Mouse (Mus musculus): ENCODE data around the gene Lrrc8a. TPM values are rescaled to one million over a fixed set of nuclear protein-coding genes. Genes with fewer than 3 reads are reported as not detected.

Gene Lrrc8a
- polyA plus RNA-seq, 2 experiments from 2014 or later = 27.2 to 36.9 TPM

DNA sequence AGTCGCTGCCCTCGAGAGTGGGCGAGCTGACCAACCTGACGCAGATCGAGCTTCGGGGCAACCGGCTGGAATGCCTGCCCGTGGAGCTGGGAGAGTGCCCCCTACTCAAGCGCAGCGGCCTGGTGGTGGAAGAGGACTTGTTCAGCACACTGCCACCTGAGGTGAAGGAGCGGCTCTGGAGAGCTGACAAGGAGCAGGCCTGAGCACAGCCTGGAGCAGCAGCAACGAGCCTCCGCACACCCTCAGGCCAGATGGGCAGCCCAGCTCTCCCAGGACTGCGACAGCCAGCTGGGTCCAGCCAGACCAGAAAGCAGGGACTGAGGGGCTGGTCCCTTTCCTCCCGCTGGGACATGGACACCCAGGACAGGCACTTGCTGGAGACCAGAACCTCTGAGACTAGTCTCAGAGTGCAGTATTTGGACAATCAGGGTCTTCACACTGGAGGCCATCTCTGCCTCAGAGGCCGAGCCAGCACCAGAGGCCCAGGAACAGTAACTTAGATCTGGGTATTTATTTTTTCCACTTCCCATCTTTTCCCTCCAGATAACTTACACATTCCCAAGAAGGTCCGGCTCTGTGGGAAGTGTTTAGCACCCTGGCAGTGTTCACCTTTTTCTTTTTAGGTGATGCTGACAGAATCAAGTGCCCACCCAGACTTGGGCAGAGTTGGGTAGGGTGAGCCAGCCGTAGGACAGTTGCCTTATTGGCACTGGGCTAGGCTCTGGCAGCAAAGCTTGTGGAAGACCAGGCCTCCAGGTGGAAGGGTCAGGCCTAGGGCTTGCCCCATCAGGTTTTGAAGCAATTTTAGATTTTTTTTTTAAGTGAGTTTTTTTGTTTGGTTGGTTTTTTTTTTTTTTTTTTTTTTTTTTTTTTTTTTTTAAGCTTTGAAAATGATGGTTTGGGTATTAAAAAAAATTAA lies 24.7 kb downstream of the Lrrc8a start:
- no peak for ATAC-seq

- ATAC-seq = no peak
Observed at GRCm38 (mm10) chr2:30262840-30263441, 25.4 kb downstream of the Lrrc8a start.

DNA sequence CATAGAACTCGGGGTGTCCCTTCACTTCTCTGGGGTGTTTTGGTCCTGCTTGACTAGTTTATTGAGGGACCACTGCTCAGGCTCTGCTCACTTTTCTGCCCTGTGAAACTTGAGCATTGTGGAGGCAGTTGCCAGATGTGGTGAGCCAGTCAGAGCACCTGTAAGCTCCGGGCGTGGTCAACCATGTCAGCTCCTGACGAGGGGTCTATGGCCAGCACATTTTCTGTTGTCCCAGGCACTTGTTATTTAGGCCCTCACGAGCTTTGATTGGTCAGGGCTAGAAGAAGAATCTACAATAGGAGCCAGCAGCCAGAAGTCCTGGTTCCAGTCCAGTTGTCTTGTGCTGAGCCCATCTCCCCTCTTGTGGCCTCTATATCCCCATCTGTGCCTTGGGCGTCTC lies 26.3 kb downstream of the Lrrc8a start:
- ATAC-seq = no peak

- no peak for ATAC-seq
Observed at GRCm38 (mm10) chr2:30264671-30265519, 27.4 kb downstream of the Lrrc8a start.

GRCm38 (mm10) chr2:30265767-30266253 lies 28.3 kb downstream of the Lrrc8a start, which contains the start of gene Phyhd1:
TSS of gene Phyhd1 (plus strand) at chr2:30266203.
- no peak for ATAC-seq

DNA sequence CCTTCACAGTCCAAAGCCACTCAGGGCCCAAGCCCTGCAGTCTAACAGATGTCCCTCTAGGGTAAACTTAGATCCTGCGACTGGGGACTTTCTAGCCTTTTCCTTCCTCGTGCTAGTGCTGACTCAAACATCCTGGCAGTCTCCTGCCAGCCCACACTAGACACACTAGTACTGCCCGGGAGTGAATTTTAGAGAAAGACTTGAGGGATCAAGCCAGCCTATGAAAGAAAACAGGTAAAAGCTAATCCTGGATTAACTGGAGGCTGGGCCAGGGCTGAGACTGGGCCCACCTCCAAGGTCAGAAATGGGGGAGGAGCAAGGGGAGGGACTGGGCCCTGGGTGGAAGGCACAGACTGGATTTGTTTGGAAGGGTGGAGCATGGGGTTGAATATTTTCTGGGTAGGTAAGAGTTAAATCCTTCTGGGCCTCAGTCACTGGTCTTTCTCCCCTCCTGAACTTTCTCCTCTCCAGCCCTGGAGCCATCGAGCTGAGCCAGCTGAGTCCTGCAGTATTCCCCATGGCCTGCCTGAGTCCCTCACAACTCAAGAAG lies 29.0 kb downstream of the Lrrc8a start:
- ATAC-seq = no peak

DNA sequence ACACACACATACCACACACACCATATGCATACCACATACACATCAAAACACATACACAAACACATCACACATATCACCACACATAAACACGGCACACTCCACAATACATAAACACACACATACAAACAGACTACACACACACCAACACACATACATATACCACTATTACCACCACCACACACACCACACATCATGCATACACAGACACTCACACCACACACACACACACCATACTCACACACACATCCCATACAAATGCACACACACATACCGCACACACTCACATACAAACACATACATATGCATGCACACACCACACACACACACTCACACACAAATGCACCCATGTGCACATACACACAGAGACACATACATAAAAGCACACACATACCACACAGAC lies 30.0 kb downstream of the Lrrc8a start:
- ATAC-seq = no peak

- no peak for ATAC-seq
Observed at GRCm38 (mm10) chr2:30268371-30268770, 30.9 kb downstream of the Lrrc8a start.

DNA sequence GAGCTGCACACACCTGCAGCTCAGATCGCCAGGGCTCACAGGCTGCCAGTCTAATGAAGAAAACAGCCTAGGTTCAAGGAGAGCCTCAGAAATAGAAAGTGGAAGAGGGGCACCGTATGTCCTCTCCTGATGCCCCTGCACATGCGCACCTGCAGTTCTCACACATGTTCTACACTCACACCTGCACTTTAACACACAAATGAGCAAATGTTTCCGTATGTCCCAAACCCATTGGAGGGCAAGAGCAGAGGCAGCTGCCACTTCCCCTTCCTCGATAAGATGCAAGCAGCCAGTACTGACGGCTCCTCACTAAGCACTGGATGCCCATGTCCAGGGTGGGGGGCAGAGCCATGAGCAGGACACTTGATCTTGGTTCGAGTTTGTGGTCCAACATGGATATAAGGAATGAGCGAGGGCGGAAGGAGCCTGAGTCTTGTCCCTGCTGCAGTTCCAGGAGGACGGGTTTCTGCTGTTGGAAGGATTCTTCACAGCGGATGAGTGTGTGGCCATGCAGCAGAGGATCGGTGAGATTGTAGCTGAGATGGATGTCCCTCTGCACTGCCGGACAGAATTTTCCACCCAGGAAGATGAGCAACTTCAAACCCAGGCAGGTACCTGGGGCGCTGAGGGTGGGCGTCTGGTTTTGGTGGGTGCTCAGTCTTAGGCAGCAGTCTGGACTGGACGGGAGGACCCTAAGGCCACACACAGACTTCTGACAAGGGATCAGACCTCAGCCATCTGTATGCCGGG lies 31.9 kb downstream of the Lrrc8a start:
- ATAC-seq = no peak

DNA sequence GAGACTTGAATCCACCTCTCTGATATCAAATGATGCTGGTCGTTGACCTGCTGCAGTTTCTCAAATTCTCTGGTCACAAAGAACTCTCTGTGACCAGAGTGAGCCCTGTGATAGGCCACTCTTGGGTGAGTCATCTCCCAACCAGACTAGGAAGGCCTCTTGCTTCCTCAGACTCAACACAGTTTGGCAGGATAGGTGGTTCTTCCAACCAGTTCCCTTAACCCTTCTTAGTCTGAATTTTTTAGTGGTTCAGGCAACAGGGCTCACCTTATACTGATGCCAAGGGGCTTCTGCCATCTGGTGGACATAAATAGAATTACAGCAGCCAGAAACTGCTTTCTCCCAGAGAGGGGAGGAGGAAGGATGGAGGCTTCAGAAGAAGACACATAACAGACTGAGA lies 32.6 kb downstream of the Lrrc8a start:
- ATAC-seq = peak; percentile 95

- no peak for ATAC-seq
Observed at GRCm38 (mm10) chr2:30280743-30281142, 43.2 kb downstream of the Lrrc8a start, which contains the start of gene Gm28038. TSS of gene Gm28038 (plus strand) at chr2:30281043.

GRCm38 (mm10) chr2:30281651-30282050 lies 44.1 kb downstream of the Lrrc8a start:
- no peak for ATAC-seq

- ATAC-seq = no peak
Observed at GRCm38 (mm10) chr2:30283193-30283592, 45.7 kb downstream of the Lrrc8a start.

DNA sequence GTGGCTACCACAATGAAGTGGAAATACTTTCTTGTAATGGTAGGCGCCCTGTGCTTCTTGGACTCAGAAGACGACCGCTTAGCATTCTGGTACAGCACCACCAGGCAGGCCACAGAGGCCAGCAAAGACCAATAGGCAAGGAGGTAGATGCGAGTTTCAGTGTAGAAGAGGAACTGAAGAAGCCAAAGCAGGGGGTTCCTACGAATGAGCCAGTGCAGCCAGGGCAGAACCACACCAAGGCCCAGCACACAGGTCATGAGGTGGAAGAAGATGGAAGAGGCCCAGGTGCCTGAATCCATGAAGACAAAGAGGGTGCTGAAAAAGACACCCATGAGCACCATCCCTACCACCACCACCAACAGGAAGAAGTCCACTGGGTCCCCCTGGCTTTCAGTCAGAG lies 47.5 kb downstream of the Lrrc8a start:
- no peak for ATAC-seq

GRCm38 (mm10) chr2:30285416-30286181 lies 48.1 kb downstream of the Lrrc8a start:
- ATAC-seq = peak; percentile 20

GRCm38 (mm10) chr2:30286192-30287026 lies 48.9 kb downstream of the Lrrc8a start, which contains the start of the genes Dolk and Nup188:
TSS of gene Dolk (minus strand) at chr2:30286334.
TSS of gene Nup188 (plus strand) at chr2:30286397.
- ATAC-seq = peak; percentile 96

- no peak for ATAC-seq
Observed at GRCm38 (mm10) chr2:30287027-30287373, 49.5 kb downstream of the Lrrc8a start.

DNA sequence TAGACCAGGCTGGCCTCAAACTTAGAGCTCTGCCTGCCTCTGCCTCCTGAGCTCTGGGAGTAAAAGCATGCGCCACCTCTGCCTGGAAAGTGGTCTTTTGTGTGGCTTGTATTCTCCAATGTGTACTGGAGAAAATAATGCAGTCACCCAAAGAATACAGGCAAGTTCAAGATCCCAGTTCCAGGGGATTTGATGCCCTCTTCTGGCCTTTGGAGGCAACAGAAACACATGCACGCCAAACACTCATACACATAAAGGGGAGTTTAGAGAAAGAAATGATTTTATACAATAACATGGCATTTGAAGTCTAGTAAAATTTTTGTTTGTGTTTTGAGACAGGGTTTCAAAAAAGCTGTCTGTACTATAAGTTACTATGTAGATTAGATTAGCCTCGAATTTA lies 62.0 kb downstream of the Lrrc8a start:
- no peak for ATAC-seq

DNA sequence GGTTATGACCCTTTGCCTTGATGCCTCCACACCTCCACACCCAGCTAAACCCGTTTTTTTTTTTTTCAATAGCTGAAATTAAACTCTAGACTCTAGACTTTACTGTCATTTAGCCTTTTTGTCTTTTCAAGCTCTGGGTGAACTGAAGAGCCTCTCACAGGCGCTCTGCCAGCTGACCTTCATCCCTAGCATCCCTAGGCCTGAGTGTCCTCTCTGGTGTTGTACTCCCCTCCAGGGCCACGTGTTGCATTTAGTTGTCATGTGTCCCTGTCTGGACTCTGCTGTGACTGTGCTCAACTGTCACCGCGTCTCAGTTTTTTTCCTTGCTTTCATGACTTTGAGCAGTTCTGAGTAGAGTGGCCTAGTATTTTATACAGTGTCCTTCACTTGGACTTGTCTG lies 62.5 kb downstream of the Lrrc8a start:
- ATAC-seq = no peak

GRCm38 (mm10) chr2:30306087-30306486 lies 68.6 kb downstream of the Lrrc8a start:
- no peak for ATAC-seq
